Mouse (Mus musculus) MEL (cell line): ENCODE measurements around the gene Zcchc14. TPM values are rescaled to one million over a fixed set of nuclear protein-coding genes. Genes with fewer than 3 reads are reported as not detected.

Experiments used
- DNase-seq: peaks from one replicate; pipeline ENCODE4 v3.0.0; 2011; ENCODE audit warnings: low read depth, low spot score
- H3K27ac ChIP-seq: 2 replicates; pipeline ENCODE4 v1.5.1; 2012; ENCODE audit warnings: low read depth, mild to moderate bottlenecking, control low read depth, low read length, moderate library complexity; ENCODE audit not compliant: control insufficient read depth
- H3K27me3 ChIP-seq, 2 experiments: fragments of 150-350 bp in 1 of 2; sonication (generic) in 1 of 2; 2 replicates each; pipeline ENCODE4 v1.6.1; 2012; ENCODE audit warnings: low read length in 2 of 2, mild to moderate bottlenecking in 2 of 2, improper control_type of control experiment in 1 of 2, moderate library complexity in 1 of 2; ENCODE audit not compliant: insufficient read depth in 2 of 2, control insufficient read depth in 1 of 2
- H3K36me3 ChIP-seq, 2 experiments: 2 replicates each; pipeline ENCODE4 v1.6.1; 2012 to 2014; ENCODE audit warnings: low read length in 2 of 2, improper control_type of control experiment in 1 of 2, inconsistent platforms in 1 of 2, mild to moderate bottlenecking in 1 of 2; ENCODE audit not compliant: insufficient read depth in 2 of 2, control insufficient read depth in 1 of 2
- H3K4me1 ChIP-seq, 2 experiments: fragments of 150-350 bp in 1 of 2; sonication (generic) in 1 of 2; 2 replicates each; pipeline ENCODE4 v1.6.1; 2012; ENCODE audit warnings: low read length in 2 of 2, improper control_type of control experiment in 1 of 2, mild to moderate bottlenecking in 1 of 2; ENCODE audit not compliant: insufficient read depth in 2 of 2, control insufficient read depth in 1 of 2
- H3K4me3 ChIP-seq, 2 experiments: fragments of 150-350 bp in 1 of 2; sonication (generic) in 1 of 2; 2 replicates each; pipeline ENCODE4 v1.5.1; 2012; ENCODE audit warnings: low read depth in 2 of 2, low read length in 2 of 2, mild to moderate bottlenecking in 2 of 2, moderate library complexity in 2 of 2, control low read depth in 1 of 2, improper control_type of control experiment in 1 of 2; ENCODE audit not compliant: control insufficient read depth in 1 of 2, insufficient read depth in 1 of 2
- H3K79me2 ChIP-seq: 2 replicates; pipeline ENCODE4 v1.6.1; 2012; ENCODE audit warnings: mild to moderate bottlenecking, low read length, moderate library complexity; ENCODE audit not compliant: control insufficient read depth, poor library complexity, insufficient read depth
- H3K9ac ChIP-seq: 2 replicates; pipeline ENCODE4 v1.6.1; 2012; ENCODE audit warnings: low read depth, mild to moderate bottlenecking, control low read depth, low read length, moderate library complexity; ENCODE audit not compliant: control insufficient read depth, poor library complexity, severe bottlenecking
- H3K9me3 ChIP-seq: fragments of 150-350 bp; sonication (generic); replicated peaks from 2 replicates; pipeline ENCODE4 v1.6.1; 2012; ENCODE audit warnings: mild to moderate bottlenecking, low read length, improper control_type of control experiment, moderate library complexity; ENCODE audit not compliant: insufficient read depth
- BHLHE40 ChIP-seq: IDR thresholded peaks from 2 replicates; pipeline ENCODE4 v1.6.1; 2012; ENCODE audit warnings: low read depth, mild to moderate bottlenecking, inconsistent platforms, low read length, improper control_type of control experiment, borderline replicate concordance
- CHD1 ChIP-seq: IDR thresholded peaks from 2 replicates; pipeline ENCODE4 v1.6.1; 2012; ENCODE audit warnings: low read depth, mild to moderate bottlenecking, inconsistent platforms, low read length, improper control_type of control experiment
- E2F4 ChIP-seq: IDR thresholded peaks from 2 replicates; pipeline ENCODE4 v1.6.1; 2011; ENCODE audit warnings: low read depth, low read length, improper control_type of control experiment, borderline replicate concordance
- EP300 ChIP-seq, 2 experiments: IDR thresholded peaks; 2 replicates each; pipeline ENCODE4 v1.6.1; 2011; ENCODE audit warnings: improper control_type of control experiment in 2 of 2, low read length in 2 of 2, low read depth in 1 of 2, mild to moderate bottlenecking in 1 of 2
- GATA1 ChIP-seq: IDR thresholded peaks from 2 replicates; pipeline ENCODE4 v1.6.1; 2011; ENCODE audit warnings: low read depth, low read length, improper control_type of control experiment
- JUND ChIP-seq: IDR thresholded peaks from 2 replicates; pipeline ENCODE4 v1.6.1; 2011; ENCODE audit warnings: low read depth, mild to moderate bottlenecking, improper control_type of control experiment, low read length
- KAT2A ChIP-seq: conservative IDR thresholded peaks from 2 replicates; pipeline ENCODE4 v1.6.1; 2012; ENCODE audit warnings: low read depth, low read length, improper control_type of control experiment, inconsistent platforms
- MAX ChIP-seq: IDR thresholded peaks from 2 replicates; pipeline ENCODE4 v1.6.1; 2011; ENCODE audit warnings: low read length, improper control_type of control experiment
- MYB ChIP-seq: IDR thresholded peaks from 2 replicates; pipeline ENCODE4 v1.6.1; 2011; ENCODE audit warnings: mild to moderate bottlenecking, low read depth, low read length, improper control_type of control experiment
- NRF1 ChIP-seq: IDR thresholded peaks from 2 replicates; pipeline ENCODE4 v1.6.1; 2014; ENCODE audit warnings: low read depth, mild to moderate bottlenecking, inconsistent platforms, low read length, improper control_type of control experiment, moderate library complexity; ENCODE audit not compliant: poor library complexity, insufficient read depth, severe bottlenecking
- POLR2A ChIP-seq, 2 experiments: IDR thresholded peaks; 2 replicates each; pipeline ENCODE4 v1.6.1; 2011 to 2012; ENCODE audit warnings: low read length in 2 of 2, mild to moderate bottlenecking in 2 of 2, control low read depth in 1 of 2, improper control_type of control experiment in 1 of 2, low read depth in 1 of 2, moderate library complexity in 1 of 2; ENCODE audit not compliant: control insufficient read depth in 1 of 2, insufficient read depth in 1 of 2, poor library complexity in 1 of 2
- POLR2AphosphoS2 ChIP-seq: IDR thresholded peaks from 2 replicates; pipeline ENCODE4 v1.6.1; 2011; ENCODE audit warnings: low read length, improper control_type of control experiment
- TBP ChIP-seq: IDR thresholded peaks from 2 replicates; pipeline ENCODE4 v1.8.0; 2011; ENCODE audit warnings: low read depth, low read length, improper control_type of control experiment
- TCF12 ChIP-seq: IDR thresholded peaks from 2 replicates; pipeline ENCODE4 v1.6.1; 2014; ENCODE audit warnings: low read depth, mild to moderate bottlenecking, inconsistent platforms, low read length, improper control_type of control experiment, moderate library complexity
- USF2 ChIP-seq, 2 experiments: IDR thresholded peaks; 2 replicates each; pipeline ENCODE4 v1.6.1; 2011 to 2012; ENCODE audit warnings: improper control_type of control experiment in 2 of 2, low read length in 2 of 2, borderline replicate concordance in 1 of 2, inconsistent platforms in 1 of 2, low read depth in 1 of 2, mild to moderate bottlenecking in 1 of 2; ENCODE audit not compliant: insufficient read depth in 1 of 2
- ZKSCAN1 ChIP-seq: IDR thresholded peaks from 2 replicates; pipeline ENCODE4 v1.6.1; 2012; ENCODE audit warnings: low read depth, mild to moderate bottlenecking, inconsistent platforms, low read length, improper control_type of control experiment, moderate library complexity
- ZMIZ1 ChIP-seq: IDR thresholded peaks from 2 replicates; pipeline ENCODE4 v1.6.1; 2012; ENCODE audit warnings: low read depth, mild to moderate bottlenecking, inconsistent platforms, low read length, improper control_type of control experiment, moderate library complexity
- polyA plus RNA-seq, 2 experiments: library from polyadenylated mRNA; stranded (reverse) in 1 of 2; unstranded in 1 of 2; fragments of >175 nt in 1 of 2; fragments of >200 nt in 1 of 2; gene quantifications; 2 replicates each; pipeline versions ENCODE4 v1.2.1 to v1.2.4; 2012; ENCODE audit warnings: low replicate concordance in 2 of 2, low read depth in 1 of 2; ENCODE audit not compliant: insufficient read length in 2 of 2, insufficient read depth in 1 of 2, missing spikeins in 1 of 2
- total RNA-seq: library from RNA; depleted of rRNA; stranded (reverse); fragments of 300-350 nt; gene quantifications from 2 replicates; pipeline ENCODE4 v1.2.3, GENCODE M21; 2012

The Zcchc14 gene
- total and polyA plus RNA-seq, 3 experiments, result 0.04 to 0.11 TPM; not detected in 1

GRCm38 (mm10) chr8:121635534-121635933, 17.2 kb downstream of the Zcchc14 start:
- no peaks in the 10 kb centered on the region for H3K9me3 ChIP-seq
- H3K4me1 ChIP-seq, result no peaks in the 10 kb centered on the region
- no peaks in the 10 kb centered on the region for H3K79me2 ChIP-seq
- no peak overlapping the region for H3K27ac ChIP-seq
- no peak overlapping the region for H3K4me3 ChIP-seq
- no peak overlapping the region for H3K9ac ChIP-seq
- no peaks in the 10 kb centered on the region for H3K36me3 ChIP-seq
- no peaks in the 10 kb centered on the region for H3K27me3 ChIP-seq
- TF ChIP-seq MYB (no peak), EP300 (IDR thresholded peaks at IDR 0.05; ENCODE audit: low read depth in 1 of 2, low read length in 2 of 2) (no peak), POLR2AphosphoS2 (no peak), TBP (no peak), ZKSCAN1 (no peak), ZMIZ1 (no peak)
- no peak for DNase-seq

GRCm38 (mm10) chr8:121632401-121632800, 20.3 kb downstream of the Zcchc14 start:
- no peaks in the 10 kb centered on the region for H3K4me1 ChIP-seq
- no peak overlapping the region for H3K27ac ChIP-seq
- DNase-seq, result no peak
- no peaks in the 10 kb centered on the region for H3K9me3 ChIP-seq
- no peaks in the 10 kb centered on the region for H3K27me3 ChIP-seq
- H3K9ac ChIP-seq, result no peak overlapping the region
- no peak overlapping the region for H3K4me3 ChIP-seq
- H3K79me2 ChIP-seq, result no peaks in the 10 kb centered on the region
- TF ChIP-seq KAT2A (no peak), TCF12 (no peak), BHLHE40 (no peak), CHD1 (no peak), JUND (no peak), E2F4 (no peak), MAX (no peak), GATA1 (no peak), NRF1 (no peak), USF2 (IDR thresholded peaks at IDR 0.05; ENCODE audit: borderline replicate concordance in 1 of 2, insufficient read depth in 1 of 2, low read depth in 1 of 2, low read length in 2 of 2) (no peak), POLR2A (IDR thresholded peaks at IDR 0.05; ENCODE audit: control insufficient read depth in 1 of 2, insufficient read depth in 1 of 2, low read depth in 1 of 2, low read length in 2 of 2, poor library complexity in 1 of 2) (no peak), POLR2AphosphoS2 (no peak), MYB (no peak)
- H3K36me3 ChIP-seq, result no peaks in the 10 kb centered on the region
